Mouse (Mus musculus) C2C12 (cell line): Measurements from ENCODE around the gene Syne1.

ENCODE experiments used
- CEBPB ChIP-seq: IDR thresholded peaks from one replicate; pipeline ENCODE4 v1.6.1; 2011; ENCODE audit warnings: low read depth, mild to moderate bottlenecking, control low read depth, moderate library complexity
- CTCF ChIP-seq: IDR thresholded peaks from one replicate; pipeline ENCODE4 v1.5.1; 2011; ENCODE audit not compliant: control insufficient read depth, insufficient read depth, insufficient read length
- FOSL1 ChIP-seq: IDR thresholded peaks from one replicate; pipeline ENCODE4 v1.8.0; 2011; ENCODE audit warnings: mild to moderate bottlenecking, low read length; ENCODE audit not compliant: poor library complexity, insufficient read depth, severe bottlenecking
- MAX ChIP-seq: IDR thresholded peaks from one replicate; pipeline ENCODE4 v1.6.1; 2011; ENCODE audit warnings: mild to moderate bottlenecking, control low read depth
- MYOD1 ChIP-seq: IDR thresholded peaks from one replicate; pipeline ENCODE4 v1.6.1; 2011; ENCODE audit warnings: low read depth; ENCODE audit not compliant: control insufficient read depth, insufficient read length
- MYOG ChIP-seq: IDR thresholded peaks from one replicate; pipeline ENCODE4 v1.6.1; 2011; ENCODE audit not compliant: control insufficient read depth, insufficient read length; ENCODE audit errors: extremely low read depth
- USF1 ChIP-seq: IDR thresholded peaks from one replicate; pipeline ENCODE4 v1.6.1; 2011; ENCODE audit warnings: low read depth, mild to moderate bottlenecking, control low read depth, moderate library complexity

DNA sequence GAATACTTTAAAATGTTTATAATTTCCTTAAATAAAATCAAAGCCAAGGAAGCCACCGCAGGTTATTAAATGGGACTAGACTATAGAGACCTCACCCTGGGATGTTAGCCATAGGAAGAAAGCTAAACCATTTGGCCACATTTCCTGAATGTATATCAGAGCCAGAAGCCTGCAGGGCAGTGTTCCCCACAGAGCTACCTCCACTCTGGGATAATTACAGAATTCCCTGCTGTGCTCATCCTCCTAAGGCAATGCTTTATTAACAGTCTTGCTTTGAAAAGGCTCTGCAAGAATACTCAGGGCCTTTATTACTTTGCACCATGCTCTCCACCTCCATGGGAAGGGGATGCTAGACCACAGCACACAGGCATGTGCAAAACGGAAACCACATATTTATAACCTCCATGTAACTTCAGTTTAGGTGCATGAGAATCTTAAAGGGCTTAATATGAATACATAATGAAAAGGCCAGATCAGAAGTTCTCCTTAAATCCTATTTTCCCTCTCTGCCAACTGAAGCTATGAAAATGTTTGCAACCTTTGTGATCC is 111.4 kb downstream of the Syne1 start:
- TF ChIP-seq USF1, result no peak
- TF ChIP-seq MAX, result no peak
- TF ChIP-seq CTCF, result no peak
- no peak for TF ChIP-seq MYOD1
- no peak for TF ChIP-seq CEBPB
- no peak for TF ChIP-seq FOSL1
- no peak for TF ChIP-seq MYOG
